11 mouse cellular contexts compared by ENCODE assay signal in genomic region chr6:72218281-72218680, GRCm38 (mm10). TPM values are rescaled to one million over a fixed set of nuclear protein-coding genes. Genes with fewer than 3 reads are reported as not detected.
DNase-seq lines count a peak whose midpoint lies in the region; ATAC-seq lines count a peak whose summit lies in the region.
"Had no signal": no experiment of that assay in that cellular context is flagged by ENCODE, and none has a peak within 500 bp of the region (broad histone marks: within the 10 kb centered on the region; RNA-seq: fewer than 3 reads in every experiment).

No protein-coding gene starts in this region.

- ATAC-seq in hindbrain, embryonic 15.5 days (ENCODE audit: low FRiP score, low read depth): no peak
- no peak for ATAC-seq in hindbrain, embryonic 14.5 days (ENCODE audit: low FRiP score)
- no peak for ATAC-seq in lung, embryonic 16.5 days (ENCODE audit: low read depth)
- ATAC-seq in intestine, embryonic 16.5 days: no peak
- no peak for ATAC-seq in stomach, embryonic 15.5 days (ENCODE audit: insufficient read depth, low FRiP score, low read depth)

- no peaks in the 10 kb centered on the region for H3K36me3 ChIP-seq in hindbrain, embryonic 15.5 days
- no peaks in the 10 kb centered on the region for H3K36me3 ChIP-seq in hindbrain, embryonic 14.5 days (replicated peaks; ENCODE audit: control insufficient read depth, insufficient read depth)
- H3K36me3 ChIP-seq in lung, embryonic 16.5 days (ENCODE audit: control insufficient read depth, insufficient read depth, low read length): no peaks in the 10 kb centered on the region
- H3K36me3 ChIP-seq in intestine, embryonic 16.5 days (ENCODE audit: control insufficient read depth, insufficient read depth, low read length): no peaks in the 10 kb centered on the region
- H3K36me3 ChIP-seq in stomach, embryonic 15.5 days: no peaks in the 10 kb centered on the region
- H3K36me3 ChIP-seq: liver, embryonic 13.5 days had no signal

- H3K4me1 ChIP-seq in hindbrain, embryonic 15.5 days (replicated peaks): peaks cover 75% of the 10 kb centered on the region
- peaks cover 61% of the 10 kb centered on the region for H3K4me1 ChIP-seq in hindbrain, embryonic 14.5 days (replicated peaks; ENCODE audit: control insufficient read depth, insufficient read depth, low read length)
- H3K4me1 ChIP-seq in lung, embryonic 16.5 days (replicated peaks; ENCODE audit: control insufficient read depth, insufficient read depth, low read length): peaks cover 83% of the 10 kb centered on the region
- peaks cover 71% of the 10 kb centered on the region for H3K4me1 ChIP-seq in intestine, embryonic 16.5 days (ENCODE audit: control insufficient read depth, insufficient read depth, low read length)
- H3K4me1 ChIP-seq in stomach, embryonic 15.5 days: peaks cover 73% of the 10 kb centered on the region

- H3K9ac ChIP-seq in hindbrain, embryonic 15.5 days: no peak overlapping the region
- no peak overlapping the region for H3K9ac ChIP-seq in hindbrain, embryonic 14.5 days
- H3K9ac ChIP-seq in lung, embryonic 16.5 days (ENCODE audit: low read length): no peak overlapping the region; the same call in 1 of the 2 replicates
- H3K9ac ChIP-seq in intestine, embryonic 16.5 days (ENCODE audit: low read depth, low read length): no peak overlapping the region
- H3K9ac ChIP-seq in stomach, embryonic 15.5 days: no peak overlapping the region
- H3K9ac ChIP-seq: liver, embryonic 13.5 days had no signal

- no peaks in the 10 kb centered on the region for H3K9me3 ChIP-seq in hindbrain, embryonic 15.5 days
- H3K9me3 ChIP-seq in hindbrain, embryonic 14.5 days (ENCODE audit: control insufficient read depth, low read length): no peaks in the 10 kb centered on the region
- H3K9me3 ChIP-seq in lung, embryonic 16.5 days (ENCODE audit: control insufficient read depth, low read length): no peaks in the 10 kb centered on the region
- no peaks in the 10 kb centered on the region for H3K9me3 ChIP-seq in intestine, embryonic 16.5 days (ENCODE audit: control insufficient read depth, low read length)
- no peaks in the 10 kb centered on the region for H3K9me3 ChIP-seq in stomach, embryonic 15.5 days
- H3K9me3 ChIP-seq: liver, embryonic 13.5 days had no signal

- 0 out of 2 replicates have a peak overlapping the region, but pooled peaks have one; percentile 82 for H3K27ac ChIP-seq in hindbrain, embryonic 15.5 days (replicated peaks)
- no peak overlapping the region for H3K27ac ChIP-seq in hindbrain, embryonic 14.5 days
- peak overlapping the region; percentile 94 for H3K27ac ChIP-seq in lung, embryonic 16.5 days (ENCODE audit: low read length)
- H3K27ac ChIP-seq in intestine, embryonic 16.5 days (ENCODE audit: low read length): 0 out of 2 replicates have a peak overlapping the region, but pooled peaks have one; percentile 26
- peak overlapping the region; percentile 88; the same call in 1 of the 2 replicates for H3K27ac ChIP-seq in stomach, embryonic 15.5 days
- H3K27ac ChIP-seq: liver, embryonic 13.5 days had no signal

- WGBS in hindbrain, embryonic 15.5 days: 49% methylated on average over 4 of the region's 4 CpGs
- WGBS in hindbrain, embryonic 14.5 days: 43% methylated on average over 4 of the region's 4 CpGs
- 53% methylated on average over 4 of the region's 4 CpGs for WGBS in lung, embryonic 16.5 days
- 55% methylated on average over 4 of the region's 4 CpGs for WGBS in intestine, embryonic 16.5 days
- WGBS in stomach, embryonic 15.5 days: 34% methylated on average over 4 of the region's 4 CpGs

- no peaks in the 10 kb centered on the region for H3K27me3 ChIP-seq in hindbrain, embryonic 15.5 days
- peaks cover 3% of the 10 kb centered on the region; the same call in 1 of the 2 replicates for H3K27me3 ChIP-seq in hindbrain, embryonic 14.5 days (ENCODE audit: control insufficient read depth, insufficient read depth, low read length)
- H3K27me3 ChIP-seq in lung, embryonic 16.5 days (ENCODE audit: control insufficient read depth, insufficient read depth, low read depth, low read length): no peaks in the 10 kb centered on the region
- H3K27me3 ChIP-seq in intestine, embryonic 16.5 days (replicated peaks; ENCODE audit: control insufficient read depth, insufficient read depth, low read length): no peaks in the 10 kb centered on the region
- no peaks in the 10 kb centered on the region for H3K27me3 ChIP-seq in stomach, embryonic 15.5 days (replicated peaks)

- no peak for DNase-seq in hindbrain, embryonic 14.5 days (ENCODE audit: low spot score)
- no peak for DNase-seq in lung, adult 18-20 months
- DNase-seq in ovary, adult 18-20 months (ENCODE audit: low spot score): no peak
- DNase-seq: cerebellum, adult 8-10 months; heart, postnatal 14 days; liver, embryonic 13.5 days; right cerebral cortex, postnatal 25 days had no signal

- no peak overlapping the region for H3K4me3 ChIP-seq in hindbrain, embryonic 15.5 days
- no peak overlapping the region for H3K4me3 ChIP-seq in hindbrain, embryonic 14.5 days (replicated peaks; ENCODE audit: low read length)
- no peak overlapping the region for H3K4me3 ChIP-seq in lung, embryonic 16.5 days (ENCODE audit: low read length)
- no peak overlapping the region for H3K4me3 ChIP-seq in intestine, embryonic 16.5 days (ENCODE audit: low read length)
- H3K4me3 ChIP-seq in stomach, embryonic 15.5 days (replicated peaks): no peak overlapping the region
- H3K4me3 ChIP-seq: liver, embryonic 13.5 days had no signal

- no peak overlapping the region for H3K4me2 ChIP-seq in hindbrain, embryonic 15.5 days
- no peak overlapping the region for H3K4me2 ChIP-seq in hindbrain, embryonic 14.5 days (replicated peaks)
- no peak overlapping the region for H3K4me2 ChIP-seq in lung, embryonic 16.5 days (ENCODE audit: low read depth, low read length)
- H3K4me2 ChIP-seq in intestine, embryonic 16.5 days (ENCODE audit: low read depth, low read length): no peak overlapping the region
- peak overlapping the region; percentile 21; the same call in 1 of the 2 replicates for H3K4me2 ChIP-seq in stomach, embryonic 15.5 days
- H3K4me2 ChIP-seq: liver, embryonic 13.5 days had no signal

RNA-seq across cellular contexts. Expression of gene Atoh8, which starts 17.1 kb away (rescaled TPM):
- polyA plus RNA-seq in hindbrain, embryonic 15.5 days (2015; fragmentation: Nextera tagmentation; extraction: Ambion mirVana): 3.7 and 4.2 TPM in 2 replicates
- polyA plus RNA-seq in hindbrain, embryonic 14.5 days (2014; fragmentation: Nextera tagmentation; extraction: Ambion mirVana): 3.0 and 3.3 TPM in 2 replicates
- polyA plus RNA-seq in lung, embryonic 16.5 days (2015; fragmentation: Nextera tagmentation; extraction: Ambion mirVana): 32.2 and 35.3 TPM in 2 replicates
- polyA plus RNA-seq in intestine, embryonic 16.5 days (2015; fragmentation: Nextera tagmentation; extraction: Ambion mirVana): 9.3 and 9.6 TPM in 2 replicates
- polyA plus RNA-seq in stomach, embryonic 15.5 days (2015; fragmentation: Nextera tagmentation; extraction: Ambion mirVana): 9.8 and 11.2 TPM in 2 replicates
